Mouse (Mus musculus) erythroblast, embryonic 14.5 days (primary cell): Measurements from ENCODE around the gene Dchs2. TPM values are rescaled to one million over a fixed set of nuclear protein-coding genes. Genes with fewer than 3 reads are reported as not detected.

Source experiments
- H3K27me3 ChIP-seq: 2 replicates; pipeline ENCODE4 v1.6.1; 2012; ENCODE audit warnings: inconsistent platforms; ENCODE audit not compliant: control insufficient read depth
- H3K36me3 ChIP-seq: 2 replicates; pipeline ENCODE4 v1.6.1; 2012; ENCODE audit warnings: mild to moderate bottlenecking, inconsistent platforms; ENCODE audit not compliant: control insufficient read depth
- H3K4me1 ChIP-seq: 2 replicates; pipeline ENCODE4 v1.6.1; 2012; ENCODE audit warnings: inconsistent platforms; ENCODE audit not compliant: control insufficient read depth
- H3K4me3 ChIP-seq: replicated peaks from 2 replicates; pipeline ENCODE3; 2012; ENCODE audit warnings: moderate library complexity, mild to moderate bottlenecking, inconsistent platforms
- H3K9me3 ChIP-seq: 2 replicates; pipeline ENCODE4 v1.6.1; 2012; ENCODE audit warnings: low read length, inconsistent platforms, mixed read lengths; ENCODE audit not compliant: control insufficient read depth
- GATA1 ChIP-seq: IDR thresholded peaks from 2 replicates; pipeline ENCODE4 v1.6.1; 2012; ENCODE audit warnings: low read length, inconsistent platforms, mixed read lengths
- TAL1 ChIP-seq: IDR thresholded peaks from 3 replicates; pipeline ENCODE4 v1.6.1; 2012; ENCODE audit warnings: low read length, inconsistent platforms, mixed read lengths
- polyA plus RNA-seq: library from polyadenylated mRNA; stranded (reverse); fragments of >175 nt; gene quantifications from 2 replicates; pipeline ENCODE4 v1.2.3, GENCODE M21; 2012

Dchs2 gene
- polyA plus RNA-seq, 1 experiment, result under 0.01 TPM

DNA sequence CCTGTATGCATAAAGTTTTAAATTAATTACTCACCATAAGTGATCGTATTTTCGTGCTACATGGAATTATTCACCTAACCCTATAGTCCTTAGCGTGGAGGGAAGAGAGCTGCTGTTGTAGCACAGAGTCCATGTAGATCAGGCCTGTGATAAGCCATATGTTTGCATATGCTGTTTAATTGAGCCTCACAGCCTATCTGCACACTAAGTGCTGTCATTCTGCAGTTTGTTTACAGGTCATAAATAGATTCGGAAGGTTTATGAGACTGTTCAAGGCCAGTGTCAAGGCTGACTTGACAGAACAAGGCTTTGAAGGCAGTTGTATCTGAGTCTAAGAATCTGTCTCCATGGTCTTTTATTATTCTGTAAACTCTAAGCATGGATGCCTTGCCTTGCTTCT, 138.3 kb downstream of the Dchs2 start:
- TF ChIP-seq GATA1 (0 out of 2 replicates have a peak, but pooled peaks have one; percentile 32), TAL1 (no peak)
- Histone ChIP-seq H3K4me3 (no peak overlapping the region), H3K4me1 (no peaks in the 10 kb centered on the region), H3K36me3 (no peaks in the 10 kb centered on the region), H3K9me3 (peaks cover 2% of the 10 kb centered on the region; the same call in 1 of the 2 replicates), H3K27me3 (no peaks in the 10 kb centered on the region)

DNA sequence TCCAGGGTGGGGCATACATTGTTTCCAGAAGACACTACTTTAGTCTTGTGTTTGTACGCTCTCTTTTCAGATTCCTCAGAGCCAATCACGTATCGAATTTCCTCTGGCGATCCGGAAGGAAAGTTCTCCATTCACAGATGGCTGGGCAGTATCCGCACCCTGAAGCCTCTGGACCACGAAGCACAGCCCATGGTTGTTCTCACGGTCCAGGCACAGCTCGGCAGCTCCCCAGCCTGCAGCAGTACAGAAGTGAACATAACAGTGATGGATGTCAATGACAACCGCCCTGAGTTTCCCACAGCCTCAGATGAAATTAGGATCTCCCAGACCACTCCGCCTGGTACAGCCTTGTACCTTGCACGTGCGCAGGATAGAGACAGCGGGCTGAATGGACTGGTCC, 142.5 kb downstream of the Dchs2 start:
- no peak for TF ChIP-seq GATA1
- TF ChIP-seq TAL1, result no peak
- Histone ChIP-seq H3K4me1 (no peaks in the 10 kb centered on the region), H3K27me3 (no peaks in the 10 kb centered on the region)

DNA sequence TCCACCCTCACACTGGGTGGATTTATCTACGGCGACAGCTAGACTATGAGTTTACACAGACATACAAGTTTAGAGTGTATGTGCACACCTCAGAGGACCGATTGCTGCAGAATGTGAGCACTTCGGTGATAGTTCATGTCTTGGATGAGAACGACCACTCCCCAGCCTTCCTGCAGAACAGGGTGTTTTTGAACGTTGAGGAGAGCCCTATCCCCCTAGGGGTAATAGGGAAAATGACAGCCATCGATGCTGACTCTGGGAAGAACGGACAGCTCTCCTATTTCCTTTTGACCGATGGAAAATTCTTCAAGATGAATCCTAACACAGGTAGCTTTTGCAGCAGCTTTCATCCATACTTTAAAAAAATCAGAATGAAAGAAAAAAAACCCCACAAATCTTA, 143.2 kb downstream of the Dchs2 start:
- H3K9me3 ChIP-seq, result no peaks in the 10 kb centered on the region
- H3K4me1 ChIP-seq, result no peaks in the 10 kb centered on the region
- no peak for TF ChIP-seq TAL1
- no peak for TF ChIP-seq GATA1
- no peaks in the 10 kb centered on the region for H3K27me3 ChIP-seq
- no peaks in the 10 kb centered on the region for H3K36me3 ChIP-seq
- H3K4me3 ChIP-seq, result no peak overlapping the region

More for the DNA sequence above, 142.5 kb downstream of the Dchs2 start:
- Histone ChIP-seq H3K4me3 (no peak overlapping the region), H3K9me3 (no peaks in the 10 kb centered on the region), H3K36me3 (no peaks in the 10 kb centered on the region)

GRCm38 (mm10) chr3:83273555-83274244, 146.0 kb downstream of the Dchs2 start:
- TF ChIP-seq TAL1 (no peak), GATA1 (no peak)
- H3K9me3 ChIP-seq, result no peaks in the 10 kb centered on the region
- no peaks in the 10 kb centered on the region for H3K4me1 ChIP-seq
- no peaks in the 10 kb centered on the region for H3K36me3 ChIP-seq
- no peaks in the 10 kb centered on the region for H3K27me3 ChIP-seq
- no peak overlapping the region for H3K4me3 ChIP-seq

- Histone ChIP-seq H3K36me3 (no peaks in the 10 kb centered on the region), H3K4me1 (no peaks in the 10 kb centered on the region), H3K9me3 (no peaks in the 10 kb centered on the region), H3K27me3 (no peaks in the 10 kb centered on the region), H3K4me3 (no peak overlapping the region)
- no peak for TF ChIP-seq GATA1
- no peak for TF ChIP-seq TAL1
Observed at GRCm38 (mm10) chr3:83275703-83276102, 148.0 kb downstream of the Dchs2 start.

DNA sequence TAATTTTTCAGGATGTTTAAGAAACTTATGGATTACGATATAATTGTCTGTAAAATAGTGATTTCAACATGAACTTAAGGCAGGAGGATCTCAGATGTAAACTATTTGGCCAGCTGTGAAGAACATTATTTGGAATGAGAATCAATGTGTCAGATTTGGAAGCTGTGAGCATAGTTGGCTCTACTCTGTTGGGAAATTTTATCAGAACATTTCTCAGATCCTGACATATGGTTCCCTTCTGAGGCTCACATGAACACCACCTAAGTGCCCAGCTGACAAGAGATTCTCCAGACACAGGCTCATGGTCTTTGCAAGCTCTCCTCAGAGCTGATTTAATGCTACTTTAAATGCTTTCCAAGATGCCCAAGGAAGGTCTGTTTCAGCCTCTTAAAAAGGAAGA, 156.1 kb downstream of the Dchs2 start:
- H3K4me3 ChIP-seq, result no peak overlapping the region
- TF ChIP-seq TAL1, result no peak
- TF ChIP-seq GATA1, result no peak
- H3K9me3 ChIP-seq, result no peaks in the 10 kb centered on the region
- H3K4me1 ChIP-seq, result no peaks in the 10 kb centered on the region
- no peaks in the 10 kb centered on the region for H3K36me3 ChIP-seq
- no peaks in the 10 kb centered on the region for H3K27me3 ChIP-seq

- Histone ChIP-seq H3K9me3 (no peaks in the 10 kb centered on the region), H3K27me3 (no peaks in the 10 kb centered on the region), H3K4me1 (no peaks in the 10 kb centered on the region), H3K4me3 (no peak overlapping the region), H3K36me3 (no peaks in the 10 kb centered on the region)
- TF ChIP-seq TAL1 (no peak), GATA1 (no peak)
Observed at GRCm38 (mm10) chr3:83286975-83287405, 159.2 kb downstream of the Dchs2 start.

- no peaks in the 10 kb centered on the region for H3K36me3 ChIP-seq
- no peak overlapping the region for H3K4me3 ChIP-seq
- TF ChIP-seq GATA1 (no peak), TAL1 (no peak)
- no peaks in the 10 kb centered on the region for H3K4me1 ChIP-seq
- no peaks in the 10 kb centered on the region for H3K9me3 ChIP-seq
- H3K27me3 ChIP-seq, result no peaks in the 10 kb centered on the region
Observed at GRCm38 (mm10) chr3:83288118-83288840, 160.5 kb downstream of the Dchs2 start.

GRCm38 (mm10) chr3:83290482-83290881, 162.7 kb downstream of the Dchs2 start:
- Histone ChIP-seq H3K36me3 (no peaks in the 10 kb centered on the region), H3K27me3 (no peaks in the 10 kb centered on the region), H3K9me3 (no peaks in the 10 kb centered on the region), H3K4me1 (no peaks in the 10 kb centered on the region), H3K4me3 (no peak overlapping the region)
- TF ChIP-seq TAL1 (no peak), GATA1 (no peak)
